Mouse (Mus musculus): ENCODE measurements around the gene Rap1b.

Gene Rap1b

GRCm38 (mm10) chr10:117818600-117818999 is 27.2 kb downstream of the Rap1b start:
- no peak for DNase-seq (ENCODE audit: low read depth, low spot score)

DNA sequence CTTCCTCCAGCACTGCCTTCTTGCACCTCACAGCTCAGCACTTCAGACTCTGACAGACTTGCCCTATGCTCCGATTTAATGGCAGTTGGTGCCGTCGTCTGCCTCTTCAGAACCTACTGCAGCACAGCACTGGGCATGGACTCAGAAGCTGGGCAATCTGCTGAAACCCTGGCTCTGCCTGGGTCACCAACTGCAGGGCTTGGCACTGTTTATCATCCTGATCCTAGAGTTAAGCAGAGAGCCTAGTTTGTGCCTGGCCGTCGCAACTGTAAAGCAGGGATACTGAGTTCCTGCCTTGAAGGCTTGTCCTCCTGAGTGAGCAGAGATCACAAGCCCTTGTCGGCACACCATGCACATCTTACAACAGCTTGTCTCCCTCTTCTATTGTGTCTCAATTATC is 29.1 kb downstream of the Rap1b start:
- no peak for DNase-seq (ENCODE audit: low read depth, low spot score)

- no peak for DNase-seq (ENCODE audit: low read depth, low spot score)
Observed at GRCm38 (mm10) chr10:117812501-117812900, 33.3 kb downstream of the Rap1b start.

- peak; percentile 80 for DNase-seq (ENCODE audit: low read depth, low spot score)
Observed at GRCm38 (mm10) chr10:117811555-117811954, 34.3 kb downstream of the Rap1b start.

- peak; percentile 61 for DNase-seq (ENCODE audit: low read depth, low spot score)
Observed at GRCm38 (mm10) chr10:117810506-117810905, 35.3 kb downstream of the Rap1b start.

GRCm38 (mm10) chr10:117808068-117808467 is 37.8 kb downstream of the Rap1b start:
- no peak for DNase-seq (ENCODE audit: low read depth, low spot score)

- peak; percentile 46 for DNase-seq (ENCODE audit: low read depth, low spot score)
Observed at GRCm38 (mm10) chr10:117805919-117806318, 39.9 kb downstream of the Rap1b start.

DNA sequence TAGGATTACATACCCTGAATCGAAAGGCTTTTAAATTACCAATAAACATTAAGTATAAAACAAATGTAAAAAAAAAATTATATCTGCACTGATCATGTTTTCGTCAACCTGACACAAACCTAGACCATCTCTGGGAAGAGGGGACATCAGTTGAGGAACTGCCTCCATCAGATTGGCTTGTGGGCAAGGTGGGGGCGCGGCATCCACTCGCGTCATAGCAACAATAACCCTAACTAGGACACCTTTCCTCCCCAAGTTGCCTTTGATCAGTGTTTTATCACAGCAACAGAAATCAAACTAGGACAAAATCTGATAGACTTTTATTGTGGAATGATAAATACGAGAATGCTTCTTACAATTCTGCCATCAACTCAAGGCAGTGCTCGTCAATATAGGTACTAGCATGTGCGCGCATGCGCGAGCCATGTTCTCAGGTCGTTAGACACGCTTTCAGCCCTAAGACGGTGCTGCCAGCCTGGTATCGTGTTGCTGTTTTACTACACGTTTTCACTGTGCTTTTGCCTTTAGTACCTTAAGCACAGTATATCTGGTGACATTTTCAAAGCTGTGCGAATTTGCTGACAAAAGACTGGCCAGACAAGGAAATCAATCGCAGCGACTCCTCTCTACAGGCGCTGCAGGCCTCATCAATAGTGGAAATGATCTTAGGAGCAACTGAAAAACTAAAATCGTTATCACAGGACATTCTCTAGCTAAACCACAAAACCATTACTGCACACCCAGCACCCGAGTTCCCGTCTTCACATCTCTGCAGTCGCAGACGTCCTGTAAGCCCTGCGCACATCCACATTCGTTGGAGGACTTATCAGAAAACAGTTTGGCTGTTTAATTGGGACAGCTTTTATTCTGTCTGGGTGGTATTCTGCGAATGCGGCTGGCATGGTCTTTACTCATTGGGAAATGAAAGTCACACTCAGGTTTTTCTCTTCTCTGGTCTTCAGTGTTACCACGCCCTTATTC is 41.7 kb downstream of the Rap1b start:
- DNase-seq (ENCODE audit: low read depth, low spot score) = peak; percentile 66

DNA sequence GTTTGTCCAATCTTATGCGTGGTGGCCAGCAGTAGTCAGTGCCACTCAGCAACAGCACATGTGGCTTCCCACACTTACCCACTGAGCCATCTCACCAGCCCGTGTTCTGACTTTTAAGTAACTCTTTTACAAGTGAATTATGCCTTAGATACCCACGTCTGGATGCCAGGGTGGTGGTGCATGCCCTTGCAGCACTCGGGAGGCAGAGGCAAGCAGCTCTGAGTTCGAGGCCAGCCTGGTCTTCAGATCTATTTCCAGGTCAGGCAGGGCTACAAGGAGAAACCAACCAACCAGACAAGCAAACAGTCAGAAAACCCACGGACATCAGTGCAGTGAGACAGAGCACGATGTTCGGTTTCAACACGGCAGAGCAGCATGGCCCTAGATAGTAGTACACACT is 43.9 kb downstream of the Rap1b start:
- DNase-seq (ENCODE audit: low read depth, low spot score) = no peak

GRCm38 (mm10) chr10:117799806-117800205 is 46.0 kb downstream of the Rap1b start:
- DNase-seq (ENCODE audit: low read depth, low spot score) = no peak

- DNase-seq (ENCODE audit: low read depth, low spot score) = no peak
Observed at GRCm38 (mm10) chr10:117798436-117799035, 47.3 kb downstream of the Rap1b start.

- peak; percentile 79 for DNase-seq (ENCODE audit: low read depth, low spot score)
Observed at GRCm38 (mm10) chr10:117797684-117798083, 48.2 kb downstream of the Rap1b start.

DNA sequence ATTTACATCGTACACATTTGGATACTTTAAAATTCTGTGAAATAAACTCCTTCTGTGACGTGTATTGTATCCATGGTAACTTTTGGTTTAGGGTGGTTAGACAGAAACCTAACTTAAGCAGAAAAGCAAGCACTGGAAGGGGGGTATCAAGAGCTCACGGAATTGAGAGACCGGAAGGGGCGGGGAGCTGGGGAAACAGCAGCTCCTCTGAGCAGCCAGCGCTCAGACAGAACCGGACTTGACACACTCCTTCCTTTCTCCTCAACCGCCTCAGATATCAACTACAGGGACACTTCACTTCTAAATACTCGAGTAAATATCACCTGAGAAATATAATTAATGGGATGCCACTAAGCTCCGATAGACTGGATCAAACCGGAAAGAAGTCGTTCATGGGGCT is 48.7 kb downstream of the Rap1b start:
- DNase-seq (ENCODE audit: low read depth, low spot score) = peak; percentile 58

DNA sequence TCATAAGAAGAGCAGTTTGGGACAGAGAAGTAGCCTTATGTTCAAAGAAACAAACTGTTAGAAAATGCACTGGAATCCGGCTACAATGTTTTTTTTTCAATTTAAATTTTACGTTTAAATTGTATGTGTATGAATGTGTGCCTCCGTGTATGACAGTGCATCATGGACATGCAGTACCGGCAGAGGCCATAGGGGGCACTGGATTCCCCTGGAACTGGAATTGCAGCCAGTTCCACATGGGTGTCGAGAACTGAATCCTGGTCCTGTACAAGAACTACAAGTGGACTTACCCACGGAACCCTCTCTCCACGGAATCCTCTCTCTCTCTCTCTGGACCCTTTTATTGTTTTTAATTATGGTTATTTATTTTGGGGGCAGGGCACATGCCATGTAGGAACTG is 49.7 kb downstream of the Rap1b start:
- peak; percentile 84 for DNase-seq (ENCODE audit: low read depth, low spot score)

- DNase-seq (ENCODE audit: low read depth, low spot score) = peak; percentile 21
Observed at GRCm38 (mm10) chr10:117795206-117795605, 50.6 kb downstream of the Rap1b start.

GRCm38 (mm10) chr10:117793436-117794030 is 52.3 kb downstream of the Rap1b start:
- DNase-seq (ENCODE audit: low read depth, low spot score) = peak; percentile 70

DNA sequence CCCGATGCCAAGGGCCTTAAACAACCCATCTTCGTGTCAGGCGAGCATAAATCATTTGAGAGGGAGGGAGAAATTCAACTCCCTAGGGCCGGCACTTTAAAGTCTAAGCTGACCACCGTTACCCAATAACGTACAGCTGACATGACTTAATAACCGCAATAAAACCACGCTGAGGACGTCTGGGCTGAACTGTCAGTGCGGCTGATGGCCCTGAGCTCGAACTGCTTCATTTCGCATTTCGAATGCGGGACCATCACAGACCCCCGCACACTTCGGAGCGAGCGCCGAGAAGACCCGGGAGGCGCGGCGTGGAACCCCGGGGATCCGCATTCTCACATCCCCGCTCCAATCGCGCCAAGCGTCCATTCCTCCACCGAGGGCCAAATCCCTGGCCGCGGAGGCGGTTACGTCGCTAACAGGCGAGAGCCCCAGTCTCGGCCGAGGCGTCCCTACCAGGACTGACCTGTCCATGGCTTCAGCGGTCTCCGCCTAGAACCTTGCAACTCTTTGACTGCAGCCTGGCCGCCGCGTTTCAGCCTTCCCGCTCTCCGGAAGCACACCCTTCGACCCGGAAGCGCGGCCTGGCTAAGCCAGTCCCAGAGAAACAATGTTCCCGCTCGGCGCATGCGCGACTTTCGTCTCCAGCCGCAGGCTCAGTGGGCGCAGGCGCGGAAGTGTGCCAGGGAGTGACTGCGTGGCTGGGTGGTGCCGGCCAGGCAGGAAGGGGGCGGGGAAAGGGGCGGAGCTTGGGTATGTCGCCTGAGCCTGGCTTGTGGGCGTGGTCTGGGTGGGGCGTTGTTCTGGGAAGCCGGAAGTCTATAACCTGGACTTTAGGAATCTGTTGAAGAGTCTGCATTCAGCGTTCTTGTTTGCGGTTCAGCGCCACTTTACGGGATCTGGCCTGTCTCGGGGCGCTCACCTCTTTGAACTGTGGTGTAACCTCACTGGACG is 53.4 kb downstream of the Rap1b start, which contains the start of gene Nup107:
Gene Nup107 (minus strand): TSS at position 565 of the 951 bp plus-strand sequence.
- peak; percentile 100 for DNase-seq (ENCODE audit: low read depth, low spot score)

- DNase-seq (ENCODE audit: low read depth, low spot score) = no peak
Observed at GRCm38 (mm10) chr10:117791171-117791470, 54.7 kb downstream of the Rap1b start.

GRCm38 (mm10) chr10:117790421-117791170 is 55.2 kb downstream of the Rap1b start:
- DNase-seq (ENCODE audit: low read depth, low spot score) = no peak

DNA sequence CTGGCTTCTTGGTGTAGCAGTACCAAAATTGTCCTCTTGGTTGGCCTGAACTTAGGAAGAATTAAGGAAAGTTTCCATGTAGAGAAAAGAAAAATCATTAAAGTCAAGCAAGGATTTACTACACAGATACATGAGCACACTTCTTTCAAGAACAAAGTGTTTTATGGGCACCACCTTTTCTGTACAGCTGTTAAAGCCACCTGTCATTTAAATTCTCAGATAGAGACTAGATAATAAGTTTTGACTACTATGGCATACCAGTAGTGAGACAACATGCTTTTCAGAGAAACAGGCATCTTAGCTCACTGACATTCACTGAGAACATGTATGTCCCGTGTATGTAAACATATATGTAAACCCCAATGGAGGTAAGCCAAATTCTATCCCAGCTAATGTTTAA is 55.8 kb downstream of the Rap1b start:
- DNase-seq (ENCODE audit: low read depth, low spot score) = no peak

- no peak for DNase-seq (ENCODE audit: low read depth, low spot score)
Observed at GRCm38 (mm10) chr10:117784646-117785045, 61.2 kb downstream of the Rap1b start.
